Mouse (Mus musculus) intestine, postnatal 0 days (tissue): ENCODE data around the gene Rarres1. TPM values are rescaled to one million over a fixed set of nuclear protein-coding genes. Genes with fewer than 3 reads are reported as not detected.

Experiments used
- ATAC-seq: fragments of 200-750 bp; cut with Nextera tagmentation; 2 replicates; pipeline ENCODE4 v1.8.0; 2017; ENCODE audit warnings: mild to moderate bottlenecking, moderate TSS enrichment, moderate library complexity
- H3K27ac ChIP-seq: fragments of 300-500 bp; sonication (generic); 2 replicates; pipeline ENCODE4 v1.5.1; 2014; ENCODE audit warnings: mild to moderate bottlenecking, low read depth, low read length, moderate library complexity
- H3K27me3 ChIP-seq: fragments of 300-500 bp; sonication (generic); replicated peaks from 2 replicates; pipeline ENCODE4 v1.6.1; 2014; ENCODE audit warnings: low read length, mixed read lengths; ENCODE audit not compliant: control insufficient read depth, insufficient read depth
- H3K36me3 ChIP-seq: fragments of 300-500 bp; sonication (generic); 2 replicates; pipeline ENCODE4 v1.6.1; 2014; ENCODE audit warnings: mild to moderate bottlenecking, moderate library complexity; ENCODE audit not compliant: control insufficient read depth, insufficient read depth
- H3K4me1 ChIP-seq: fragments of 300-500 bp; sonication (generic); replicated peaks from 2 replicates; pipeline ENCODE4 v1.6.1; 2014; ENCODE audit warnings: antibody characterized with exemption, low read length, mixed read lengths; ENCODE audit not compliant: control insufficient read depth, insufficient read depth
- H3K4me2 ChIP-seq: fragments of 300-500 bp; sonication (generic); replicated peaks from 2 replicates; pipeline ENCODE4 v1.6.1; 2014; ENCODE audit warnings: low read depth, mild to moderate bottlenecking, moderate library complexity
- H3K4me3 ChIP-seq: fragments of 300-500 bp; sonication (generic); 2 replicates; pipeline ENCODE4 v1.5.1; 2014; ENCODE audit warnings: low read depth, low read length
- H3K9ac ChIP-seq: fragments of 300-500 bp; sonication (generic); 2 replicates; pipeline ENCODE4 v1.6.1; 2014; ENCODE audit warnings: mild to moderate bottlenecking, low read depth, low read length
- H3K9me3 ChIP-seq: fragments of 300-500 bp; sonication (generic); 2 replicates; pipeline ENCODE4 v1.6.1; 2016; ENCODE audit warnings: mixed run types; ENCODE audit not compliant: control insufficient read depth
- CTCF ChIP-seq: sonication (generic); IDR thresholded peaks from 2 replicates; pipeline ENCODE4 v1.5.1; 2016; ENCODE audit warnings: low read depth, mild to moderate bottlenecking, control low read depth, antibody characterized with exemption, moderate library complexity
- WGBS: fragments of 180-500 bp; shearing (Covaris S2); extraction: QIAGEN DNeasy Blood & Tissue Kit; methylation state at CpG from one replicate; pipeline ENCODE4 v1.1.7; 2014; 5-methylcytosine and 5-hydroxymethylcytosine counted together
- polyA plus RNA-seq: library from polyadenylated mRNA; unstranded; fragments of >200 nt; fragmentation: Nextera tagmentation; extraction: Ambion mirVana; gene quantifications from 2 replicates; pipeline ENCODE4 v1.2.1, GENCODE M21; 2015

Gene Rarres1
- polyA plus RNA-seq, 1 experiment from 2014 or later: 14.6 TPM

- Histone ChIP-seq H3K4me2 (peak overlapping the region; percentile 84), H3K4me3 (peak overlapping the region; percentile 63), H3K9me3 (no peaks in the 10 kb centered on the region), H3K27me3 (no peaks in the 10 kb centered on the region), H3K27ac (no peak overlapping the region; the same call in 1 of the 2 replicates), H3K9ac (peak overlapping the region; percentile 65), H3K36me3 (peaks cover 27% of the 10 kb centered on the region), H3K4me1 (no peaks in the 10 kb centered on the region)
- ATAC-seq: no peak
- WGBS: 3% methylated on average over 12 of the region's 12 CpGs
- no peak for TF ChIP-seq CTCF
Measured at GRCm38 (mm10) chr3:67463001-67463400, 52.3 kb downstream of the Rarres1 start.

- Histone ChIP-seq H3K4me2 (peak overlapping the region; percentile 84), H3K36me3 (peaks cover 26% of the 10 kb centered on the region), H3K9ac (0 out of 2 replicates have a peak overlapping the region, but pooled peaks have one; percentile 65), H3K9me3 (no peaks in the 10 kb centered on the region), H3K27ac (no peak overlapping the region), H3K4me1 (no peaks in the 10 kb centered on the region), H3K27me3 (no peaks in the 10 kb centered on the region), H3K4me3 (peak overlapping the region; percentile 63)
- 46% methylated on average over 10 of the region's 10 CpGs for WGBS
- TF ChIP-seq CTCF: no peak
- no peak for ATAC-seq
Measured at GRCm38 (mm10) chr3:67462578-67462977, 52.7 kb downstream of the Rarres1 start.

DNA sequence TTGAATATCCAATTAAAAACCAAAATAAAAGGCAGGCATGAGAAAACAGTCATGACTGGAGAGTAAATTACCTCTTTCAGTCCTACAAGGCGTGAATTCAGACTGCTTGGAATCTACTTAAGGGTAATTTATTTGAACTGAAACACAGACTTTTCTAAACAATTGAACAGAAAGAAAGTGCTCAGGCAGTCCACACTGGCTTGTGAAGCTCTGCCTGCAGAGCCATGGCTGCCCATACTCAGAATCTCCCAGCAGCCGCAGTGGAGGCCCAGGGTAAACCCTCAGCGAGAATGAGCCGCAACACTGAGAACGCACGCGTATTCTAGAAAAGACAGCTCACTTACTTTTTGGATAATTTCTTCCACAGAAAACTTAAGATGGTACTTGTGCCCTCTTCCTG is 53.3 kb downstream of the Rarres1 start:
- no peak for TF ChIP-seq CTCF
- H3K4me2 ChIP-seq: peak overlapping the region; percentile 84; the same call in 1 of the 2 replicates
- no peaks in the 10 kb centered on the region for H3K27me3 ChIP-seq
- 90% methylated on average over 7 of the region's 7 CpGs for WGBS
- no peak for ATAC-seq
- H3K36me3 ChIP-seq: peaks cover 31% of the 10 kb centered on the region
- no peak overlapping the region for H3K9ac ChIP-seq
- no peak overlapping the region for H3K27ac ChIP-seq
- H3K4me3 ChIP-seq: no peak overlapping the region
- H3K4me1 ChIP-seq: no peaks in the 10 kb centered on the region
- H3K9me3 ChIP-seq: no peaks in the 10 kb centered on the region

DNA sequence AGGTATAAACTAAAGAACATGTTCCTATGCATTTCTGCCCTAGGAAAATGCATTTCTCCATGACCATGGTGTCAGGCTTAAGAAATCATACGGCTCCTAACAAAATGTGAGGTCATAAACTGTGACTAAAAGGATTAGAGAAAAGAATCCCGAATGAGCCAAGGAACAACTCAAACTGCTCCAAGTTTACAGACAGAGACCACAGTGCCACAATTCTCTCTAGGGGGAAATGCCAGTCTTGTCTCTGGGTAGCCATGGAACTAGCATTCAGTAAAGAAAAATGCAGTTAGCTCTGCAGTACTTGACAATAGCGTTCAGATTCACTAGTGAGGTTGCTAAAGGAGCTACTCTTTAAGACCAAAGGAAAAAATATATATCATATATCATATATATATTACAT is 55.4 kb downstream of the Rarres1 start:
- Histone ChIP-seq H3K9me3 (no peaks in the 10 kb centered on the region), H3K4me3 (no peak overlapping the region), H3K4me1 (no peaks in the 10 kb centered on the region), H3K27me3 (no peaks in the 10 kb centered on the region), H3K27ac (no peak overlapping the region), H3K4me2 (no peak overlapping the region), H3K36me3 (peaks cover 49% of the 10 kb centered on the region), H3K9ac (no peak overlapping the region)
- 91% methylated on average over 3 of the region's 3 CpGs for WGBS
- no peak for ATAC-seq
- no peak for TF ChIP-seq CTCF

DNA sequence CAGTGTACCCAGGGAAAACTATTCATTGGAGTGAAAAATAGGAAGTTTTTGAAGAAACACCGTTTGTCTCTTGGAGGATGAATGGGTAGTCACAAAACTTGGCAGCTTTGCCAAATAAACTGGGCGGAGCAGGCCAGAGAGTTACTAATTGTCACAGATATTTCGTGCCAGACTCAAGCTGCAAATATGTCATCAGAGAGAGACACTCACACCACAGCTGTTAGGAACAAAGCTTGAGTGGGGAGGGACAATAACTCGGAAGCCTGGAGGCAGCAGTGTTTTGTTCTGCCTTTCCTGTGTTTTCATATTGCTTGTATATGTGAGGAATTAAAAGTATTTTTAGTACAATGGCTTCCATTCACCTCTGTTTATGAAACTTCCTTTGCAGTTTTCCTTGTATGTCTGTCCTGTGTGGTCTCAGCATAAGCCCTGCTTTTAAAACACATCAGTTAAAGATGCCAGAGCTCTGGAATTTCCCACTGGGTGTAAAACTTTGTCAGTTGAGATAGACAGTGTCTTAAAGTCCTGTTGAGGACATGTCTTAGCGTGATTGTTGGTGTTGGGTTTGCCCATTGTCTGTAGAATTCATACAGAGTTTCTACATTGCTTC is 64.6 kb downstream of the Rarres1 start:
- peaks cover 75% of the 10 kb centered on the region for H3K36me3 ChIP-seq
- no peak overlapping the region for H3K9ac ChIP-seq
- no peak overlapping the region; the same call in 1 of the 2 replicates for H3K27ac ChIP-seq
- H3K27me3 ChIP-seq: no peaks in the 10 kb centered on the region
- H3K4me2 ChIP-seq: no peak overlapping the region
- WGBS: 74% methylated on average over 5 of the region's 5 CpGs
- ATAC-seq: no peak
- H3K9me3 ChIP-seq: no peaks in the 10 kb centered on the region
- H3K4me3 ChIP-seq: no peak overlapping the region
- H3K4me1 ChIP-seq: no peaks in the 10 kb centered on the region
- TF ChIP-seq CTCF: no peak

DNA sequence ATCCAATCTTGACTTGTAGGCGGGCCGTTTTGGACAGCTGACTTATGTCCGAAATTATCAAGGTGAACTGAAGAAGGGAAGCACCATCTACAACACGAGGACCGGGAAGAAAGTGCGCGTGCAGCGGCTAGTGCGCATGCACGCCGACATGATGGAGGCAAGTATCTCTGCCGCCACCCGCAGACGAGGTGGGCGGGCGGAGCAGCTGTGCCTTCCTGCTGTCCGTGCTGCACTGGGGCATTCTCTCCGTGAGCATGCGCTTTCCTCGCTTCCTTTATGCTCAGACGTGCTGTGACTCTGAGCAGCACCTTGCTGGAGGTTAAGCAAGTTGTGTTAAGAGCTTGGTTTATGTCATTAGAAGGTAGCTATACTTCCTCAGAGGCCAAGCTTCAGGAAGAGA is 65.7 kb downstream of the Rarres1 start:
- no peak for TF ChIP-seq CTCF
- Histone ChIP-seq H3K4me3 (no peak overlapping the region), H3K9me3 (no peaks in the 10 kb centered on the region), H3K27ac (no peak overlapping the region), H3K4me1 (no peaks in the 10 kb centered on the region), H3K9ac (no peak overlapping the region), H3K4me2 (no peak overlapping the region), H3K36me3 (peaks cover 71% of the 10 kb centered on the region), H3K27me3 (no peaks in the 10 kb centered on the region)
- ATAC-seq: no peak
- 95% methylated on average over 21 of the region's 21 CpGs for WGBS

DNA sequence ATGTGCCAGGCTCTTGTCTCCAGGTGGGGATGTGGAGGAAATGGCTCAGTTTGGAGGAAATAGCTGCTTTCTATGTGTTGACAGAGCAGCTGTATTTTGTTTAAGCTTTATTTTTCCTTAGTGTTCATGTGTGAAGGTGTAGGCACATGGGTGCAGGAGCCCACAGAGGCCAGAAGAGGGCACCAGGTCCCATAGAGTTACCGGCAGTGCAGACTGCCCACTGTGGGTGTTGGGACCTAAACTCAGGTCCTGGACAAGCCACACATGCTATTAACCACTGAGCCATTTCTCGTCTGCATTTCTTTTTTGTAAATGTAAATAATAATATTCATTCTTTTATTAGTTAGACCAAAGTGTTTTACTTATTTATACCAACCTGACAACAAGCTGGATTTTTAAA is 68.2 kb downstream of the Rarres1 start:
- TF ChIP-seq CTCF: peak; percentile 41
- H3K27ac ChIP-seq: no peak overlapping the region
- no peak overlapping the region for H3K4me3 ChIP-seq
- no peak overlapping the region for H3K4me2 ChIP-seq
- no peaks in the 10 kb centered on the region for H3K4me1 ChIP-seq
- ATAC-seq: no peak
- H3K9ac ChIP-seq: no peak overlapping the region
- 93% methylated on average over 2 of the region's 2 CpGs for WGBS
- no peaks in the 10 kb centered on the region for H3K9me3 ChIP-seq
- no peaks in the 10 kb centered on the region for H3K27me3 ChIP-seq
- peaks cover 54% of the 10 kb centered on the region for H3K36me3 ChIP-seq
